Mouse (Mus musculus) hindbrain, embryonic 11.5 days (tissue): ENCODE results near the gene Cryga. TPM values are rescaled to one million over a fixed set of nuclear protein-coding genes. Genes with fewer than 3 reads are reported as not detected.

Source experiments
- ATAC-seq: fragments of 200-750 bp; cut with Nextera tagmentation; 2 replicates; pipeline ENCODE4 v1.8.0; 2017; ENCODE audit warnings: mild to moderate bottlenecking, moderate TSS enrichment, moderate library complexity; ENCODE audit not compliant: low FRiP score
- DNase-seq: peaks from one replicate; pipeline ENCODE4 v3.0.0-alpha.2; 2015; ENCODE audit warnings: low spot score
- H3K27ac ChIP-seq: fragments of 300-500 bp; sonication (generic); 2 replicates; pipeline ENCODE4 v1.5.1; 2014; ENCODE audit warnings: mild to moderate bottlenecking, low read depth, low read length
- H3K27me3 ChIP-seq: fragments of 300-500 bp; sonication (generic); 2 replicates; pipeline ENCODE4 v1.6.1; 2014; ENCODE audit warnings: mild to moderate bottlenecking, low read length, moderate library complexity, mixed read lengths; ENCODE audit not compliant: control insufficient read depth, insufficient read depth
- H3K36me3 ChIP-seq: fragments of 300-500 bp; sonication (generic); 2 replicates; pipeline ENCODE4 v1.6.1; 2014; ENCODE audit warnings: mild to moderate bottlenecking, low read length, moderate library complexity, mixed read lengths; ENCODE audit not compliant: control insufficient read depth, insufficient read depth
- H3K4me1 ChIP-seq: fragments of 300-500 bp; sonication (generic); replicated peaks from 2 replicates; pipeline ENCODE4 v1.6.1; 2014; ENCODE audit warnings: low read length, mixed read lengths; ENCODE audit not compliant: control insufficient read depth, insufficient read depth
- H3K4me2 ChIP-seq: fragments of 300-500 bp; sonication (generic); replicated peaks from 2 replicates; pipeline ENCODE4 v1.6.1; 2014; ENCODE audit warnings: mild to moderate bottlenecking, low read depth, low read length
- H3K4me3 ChIP-seq: fragments of 300-500 bp; sonication (generic); 2 replicates; pipeline ENCODE4 v1.5.1; 2014; ENCODE audit warnings: low read depth, low read length
- H3K9ac ChIP-seq: fragments of 300-500 bp; sonication (generic); 2 replicates; pipeline ENCODE4 v1.6.1; 2014; ENCODE audit warnings: low read depth, low read length
- H3K9me3 ChIP-seq: fragments of 300-500 bp; sonication (generic); 2 replicates; pipeline ENCODE4 v1.6.1; 2016; ENCODE audit warnings: low read length; ENCODE audit not compliant: control insufficient read depth
- WGBS: fragments of 180-500 bp; shearing (Covaris S2); extraction: QIAGEN DNeasy Blood & Tissue Kit; methylation state at CpG from one replicate; pipeline ENCODE4 v1.1.7; 2014; 5-methylcytosine and 5-hydroxymethylcytosine counted together
- polyA plus RNA-seq: library from polyadenylated mRNA; unstranded; fragments of >200 nt; fragmentation: Nextera tagmentation; extraction: Ambion mirVana; gene quantifications from 2 replicates; pipeline ENCODE4 v1.2.1, GENCODE M21; 2014

Cryga gene
- polyA plus RNA-seq, 1 experiment from 2014 or later: not detected

GRCm38 (mm10) chr1:65129634-65130180 lies 26.5 kb upstream of the Cryga start:
- Histone ChIP-seq H3K36me3 (no peaks in the 10 kb centered on the region), H3K4me1 (no peaks in the 10 kb centered on the region), H3K27ac (no peak overlapping the region), H3K27me3 (no peaks in the 10 kb centered on the region), H3K9me3 (no peaks in the 10 kb centered on the region), H3K4me2 (no peak overlapping the region), H3K4me3 (no peak overlapping the region), H3K9ac (no peak overlapping the region)
- DNase-seq (no peak), ATAC-seq (no peak)
- 74% methylated on average over 3 of the region's 3 CpGs for WGBS

GRCm38 (mm10) chr1:65122574-65123372 lies 19.6 kb upstream of the Cryga start, which contains the start of gene D630023F18Rik:
D630023F18Rik (minus strand) TSS chr1:65123214.
- Histone ChIP-seq H3K27ac (no peak within 1 kb of the TSS), H3K36me3 (no peaks in the 10 kb centered on the region), H3K27me3 (no peaks in the 10 kb centered on the region), H3K4me3 (no peak within 1 kb of the TSS), H3K4me1 (no peaks in the 10 kb centered on the region), H3K4me2 (no peak within 1 kb of the TSS), H3K9ac (no peak within 1 kb of the TSS), H3K9me3 (no peaks in the 10 kb centered on the region)
- no peak for ATAC-seq
- WGBS: 32% methylated on average over 9 of the region's 9 CpGs
- no peak for DNase-seq

- no peak within 1 kb of the TSS for H3K4me3 ChIP-seq
- WGBS: 85% methylated on average over 1 of the region's 1 CpGs
- no peak within 1 kb of the TSS for H3K9ac ChIP-seq
- H3K27ac ChIP-seq: no peak within 1 kb of the TSS
- H3K4me1 ChIP-seq: no peaks in the 10 kb centered on the region
- no peaks in the 10 kb centered on the region for H3K36me3 ChIP-seq
- H3K9me3 ChIP-seq: no peaks in the 10 kb centered on the region
- DNase-seq (no peak), ATAC-seq (no peak)
- H3K27me3 ChIP-seq: no peaks in the 10 kb centered on the region
- H3K4me2 ChIP-seq: no peak within 1 kb of the TSS
These were observed 16.3 kb upstream of the Cryga start, which contains the start of gene Gm28845 for GRCm38 (mm10) chr1:65119438-65119837. Gm28845 (minus strand) TSS chr1:65119558.

- Histone ChIP-seq H3K36me3 (no peaks in the 10 kb centered on the region), H3K9me3 (no peaks in the 10 kb centered on the region), H3K4me2 (no peak overlapping the region), H3K9ac (no peak overlapping the region), H3K4me3 (no peak overlapping the region), H3K27me3 (no peaks in the 10 kb centered on the region), H3K4me1 (no peaks in the 10 kb centered on the region), H3K27ac (no peak overlapping the region)
- 82% methylated on average over 8 of the region's 8 CpGs for WGBS
- DNase-seq: no peak
- ATAC-seq: no peak
These were observed 15.2 kb upstream of the Cryga start for GRCm38 (mm10) chr1:65118150-65118913.

- Histone ChIP-seq H3K4me1 (no peaks in the 10 kb centered on the region), H3K27me3 (no peaks in the 10 kb centered on the region), H3K36me3 (no peaks in the 10 kb centered on the region), H3K4me3 (no peak overlapping the region), H3K27ac (no peak overlapping the region), H3K9ac (no peak overlapping the region), H3K4me2 (no peak overlapping the region), H3K9me3 (no peaks in the 10 kb centered on the region)
- DNase-seq (no peak), ATAC-seq (no peak)
- WGBS: 91% methylated on average over 5 of the region's 5 CpGs
These were observed 10.5 kb upstream of the Cryga start for GRCm38 (mm10) chr1:65113536-65114172.

- Histone ChIP-seq H3K4me2 (no peak overlapping the region; the same call in 1 of the 2 replicates), H3K27ac (no peak overlapping the region), H3K36me3 (no peaks in the 10 kb centered on the region), H3K4me3 (no peak overlapping the region), H3K9ac (no peak overlapping the region), H3K9me3 (no peaks in the 10 kb centered on the region), H3K4me1 (no peaks in the 10 kb centered on the region), H3K27me3 (no peaks in the 10 kb centered on the region)
- DNase-seq (peak; percentile 20), ATAC-seq (peak; percentile 35; the same call in 1 of the 2 replicates)
- WGBS: 49% methylated on average over 14 of the region's 14 CpGs
These were observed 9.6 kb upstream of the Cryga start for GRCm38 (mm10) chr1:65112807-65113196.

GRCm38 (mm10) chr1:65112031-65112806 lies 9.0 kb upstream of the Cryga start:
- WGBS: 16% methylated on average over 8 of the region's 8 CpGs
- Histone ChIP-seq H3K4me1 (no peaks in the 10 kb centered on the region), H3K27ac (no peak overlapping the region), H3K9ac (no peak overlapping the region), H3K36me3 (no peaks in the 10 kb centered on the region), H3K9me3 (no peaks in the 10 kb centered on the region), H3K27me3 (no peaks in the 10 kb centered on the region), H3K4me2 (no peak overlapping the region), H3K4me3 (no peak overlapping the region)
- ATAC-seq: peak; percentile 73; the same call in 1 of the 2 replicates
- DNase-seq: peak; percentile 92
